Mouse (Mus musculus): ENCODE data around the gene Tex2.
"Not testable (repeated sequence)": the region's sequence is repeated elsewhere in the genome, so short reads cannot be mapped to it uniquely, and the experiment has no call there.

Gene Tex2

DNA sequence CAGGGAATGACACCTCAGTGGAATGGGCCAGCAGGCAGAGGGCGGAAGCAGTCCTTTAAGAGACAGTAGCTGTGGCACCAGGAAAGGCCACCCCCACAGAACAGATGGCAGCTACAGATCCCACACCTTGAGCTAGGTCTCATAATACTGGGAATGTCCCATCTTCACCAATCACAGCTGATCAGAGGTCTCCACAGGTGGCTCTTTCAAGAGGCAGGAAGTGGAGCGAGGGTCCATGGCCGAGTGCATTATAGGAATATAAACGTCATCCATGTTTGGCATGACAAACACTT lies 109.9 kb downstream of the Tex2 start:
- no peak for DNase-seq

DNA sequence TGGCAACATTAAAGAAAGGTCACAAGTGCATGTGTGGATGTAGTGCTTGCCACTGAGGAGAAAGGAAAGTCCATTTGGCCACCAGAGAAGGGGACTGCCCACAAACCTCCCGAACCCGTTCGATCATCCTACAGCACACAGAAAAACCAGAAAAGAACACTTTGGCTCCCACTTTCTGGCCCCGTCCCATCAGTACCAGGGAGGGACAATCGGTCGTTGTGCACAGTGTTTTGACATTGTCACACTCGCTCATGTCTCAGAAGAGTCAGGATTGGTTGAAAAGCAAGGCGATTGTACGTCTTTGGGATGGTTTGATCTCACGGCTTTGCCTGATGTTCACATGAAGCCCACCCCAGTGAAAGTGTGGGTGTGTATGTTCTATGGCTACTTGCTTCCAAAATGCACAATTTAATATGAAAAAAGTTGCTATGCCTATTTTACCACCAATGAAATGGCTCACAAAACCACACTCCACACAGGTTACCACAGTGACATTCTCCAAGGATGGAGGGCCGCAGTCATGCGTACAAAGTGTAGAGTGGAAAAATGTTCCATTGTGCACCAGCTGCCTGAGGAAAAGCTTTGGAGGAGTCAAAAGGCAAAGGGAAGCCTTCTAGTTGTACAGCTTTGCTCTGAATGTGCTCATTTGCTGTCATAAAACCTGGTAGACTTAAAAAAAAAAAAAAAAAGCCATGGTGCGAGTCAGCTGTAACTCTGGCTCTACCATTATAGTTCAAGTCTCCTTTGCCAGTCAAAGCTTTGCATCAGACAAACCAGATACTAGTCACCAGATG lies 110.4 kb downstream of the Tex2 start:
- DNase-seq, result no peak

DNA sequence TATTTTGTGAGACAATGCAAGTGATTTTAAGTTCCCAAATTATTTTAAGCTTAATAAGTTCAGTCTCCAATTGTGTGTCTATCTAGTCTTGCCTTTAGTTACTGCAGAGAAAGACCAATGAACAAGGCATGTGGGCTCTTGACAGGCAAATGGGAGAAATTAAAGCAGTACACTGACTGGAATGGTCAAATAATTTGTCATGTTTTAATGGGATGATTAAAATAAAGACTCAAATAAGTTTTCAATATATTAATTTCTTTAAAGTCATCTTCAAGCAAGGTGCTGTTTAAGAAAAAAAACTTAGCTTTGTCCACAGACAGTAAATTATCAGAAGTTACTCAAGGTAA lies 111.1 kb downstream of the Tex2 start:
- DNase-seq, result no peak

DNA sequence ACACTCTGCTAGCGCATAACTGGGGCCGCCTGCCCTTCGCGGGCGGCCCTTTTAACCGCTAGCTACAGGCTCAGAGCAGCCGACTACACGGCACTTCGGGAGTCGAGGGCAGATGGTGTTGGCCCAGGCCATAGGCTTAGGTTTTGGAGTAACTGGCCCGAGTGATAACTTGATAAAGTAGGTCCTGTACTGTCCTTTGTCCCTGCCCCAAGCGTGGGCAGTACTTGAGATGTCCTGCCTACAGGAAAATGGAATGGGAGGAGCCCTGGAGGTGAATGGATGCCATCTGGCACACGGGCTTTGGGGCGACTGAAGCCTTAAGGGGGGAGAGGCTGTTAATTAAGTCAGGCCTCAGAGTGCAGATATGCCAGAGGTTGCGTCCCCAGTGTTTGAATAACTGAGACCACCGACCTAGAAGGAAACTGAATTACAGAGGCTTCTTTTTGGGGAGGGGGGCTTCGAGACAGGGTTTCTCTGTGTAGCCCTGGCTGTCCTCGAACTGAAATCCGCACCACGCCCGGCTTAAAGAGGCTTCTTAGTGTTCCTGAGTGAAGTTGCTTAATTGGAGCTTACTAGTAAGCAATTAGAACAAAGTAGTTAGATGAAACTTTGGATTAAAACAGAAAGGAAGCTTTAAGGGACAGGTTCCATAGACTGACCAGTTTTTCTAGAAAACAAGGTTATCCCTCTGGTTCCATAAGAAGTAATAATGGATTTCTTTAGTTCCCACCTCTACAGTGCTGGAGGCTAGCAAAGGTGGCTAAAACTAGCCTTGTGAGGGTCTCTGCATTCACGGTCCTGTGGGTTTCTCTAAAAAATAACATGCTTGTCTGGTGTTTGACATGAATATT lies 111.7 kb downstream of the Tex2 start:
- DNase-seq, result peak; percentile 75 to 83

DNA sequence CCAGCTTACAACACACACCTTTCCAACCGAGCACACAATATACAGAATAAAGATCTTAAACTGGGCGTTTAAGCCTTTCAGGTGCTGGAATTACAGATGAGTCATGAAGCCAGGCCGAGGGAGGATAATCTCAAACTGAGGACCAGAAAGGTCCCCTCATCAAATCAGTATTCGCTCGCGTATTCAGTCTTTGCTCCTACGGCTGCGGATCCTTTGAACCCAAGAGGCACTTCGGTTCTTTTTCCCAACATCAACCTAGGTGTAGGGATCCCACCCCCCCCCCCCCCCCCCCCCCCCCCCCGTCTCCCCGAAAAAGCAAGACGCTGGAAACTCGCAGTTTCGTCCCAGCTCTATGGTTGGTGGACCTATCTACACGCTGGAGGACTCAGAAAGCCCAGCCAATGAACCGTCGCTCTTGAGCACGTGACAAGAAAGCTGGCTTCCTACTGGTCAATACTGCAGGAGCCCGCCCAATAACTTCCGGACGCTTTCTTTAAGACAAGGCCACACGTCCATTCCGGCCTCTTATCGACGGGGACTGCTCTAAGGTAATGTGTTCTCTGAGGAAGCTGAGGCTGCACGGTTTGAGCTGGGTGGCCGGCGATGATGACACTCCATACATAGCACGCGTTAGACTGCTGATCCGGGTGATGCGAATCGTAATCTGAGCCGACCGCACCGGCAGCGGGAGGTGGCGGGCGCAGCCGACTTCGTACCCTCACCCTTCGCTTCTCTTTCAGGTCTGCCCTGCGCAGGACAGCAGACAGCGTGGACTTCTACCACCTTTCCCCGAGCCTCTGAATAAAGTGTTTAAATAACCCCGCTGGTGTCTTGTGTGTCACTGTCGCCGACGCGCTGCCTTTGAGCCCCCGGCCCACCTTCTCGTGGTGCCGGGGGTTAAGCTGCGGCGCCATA lies 112.6 kb downstream of the Tex2 start:
- DNase-seq, result peak; percentile 92 to 95

DNA sequence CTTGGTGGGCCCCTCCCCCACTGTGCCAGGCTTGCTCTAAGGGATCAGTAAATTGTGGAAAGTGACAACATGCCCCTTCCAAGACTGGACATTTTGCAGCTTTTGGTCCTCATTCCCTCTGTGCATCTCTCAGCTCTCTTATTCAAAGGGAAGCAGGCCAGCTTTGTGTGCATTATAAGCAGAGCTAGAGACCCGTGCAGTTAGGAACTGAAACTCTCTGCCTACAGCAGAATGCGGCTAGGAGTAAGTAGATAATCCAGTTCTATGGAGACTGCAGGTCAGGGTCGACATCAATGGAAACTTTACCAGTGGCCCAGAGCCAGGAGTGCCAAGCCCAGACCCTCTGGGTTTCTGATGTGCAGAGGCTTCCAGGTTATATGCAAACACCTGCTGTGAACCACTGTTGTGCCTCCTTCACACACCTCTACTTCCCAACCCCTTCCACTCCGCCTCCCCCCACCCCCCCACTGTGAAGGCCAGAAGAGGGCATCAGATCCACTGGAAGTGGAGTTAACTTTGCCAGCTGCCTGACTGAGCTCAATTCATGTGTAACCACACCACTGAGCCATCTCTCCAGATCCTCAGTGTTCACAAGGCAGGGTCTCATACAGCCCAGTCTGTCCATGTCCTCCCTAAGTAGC lies 114.4 kb downstream of the Tex2 start:
- no peak for DNase-seq

DNA sequence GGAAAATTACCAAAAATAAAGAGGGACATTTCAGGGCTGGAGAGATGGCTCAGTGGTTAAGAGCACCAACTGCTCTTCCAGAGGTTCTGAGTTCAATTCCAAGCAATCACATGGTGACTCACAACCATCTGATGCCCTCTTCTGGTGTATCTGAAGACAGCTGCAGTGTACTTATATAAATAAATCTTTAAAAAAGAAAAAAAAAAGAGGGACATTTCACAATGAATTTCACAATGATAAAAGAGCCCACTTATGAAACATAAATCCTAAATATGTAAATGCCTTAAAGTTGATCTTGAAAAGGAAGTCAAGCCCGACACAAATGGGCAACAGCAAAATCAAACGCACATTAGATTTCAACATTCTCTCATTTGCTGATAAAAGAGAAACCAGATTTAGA lies 115.3 kb downstream of the Tex2 start:
- DNase-seq, result no peak

DNA sequence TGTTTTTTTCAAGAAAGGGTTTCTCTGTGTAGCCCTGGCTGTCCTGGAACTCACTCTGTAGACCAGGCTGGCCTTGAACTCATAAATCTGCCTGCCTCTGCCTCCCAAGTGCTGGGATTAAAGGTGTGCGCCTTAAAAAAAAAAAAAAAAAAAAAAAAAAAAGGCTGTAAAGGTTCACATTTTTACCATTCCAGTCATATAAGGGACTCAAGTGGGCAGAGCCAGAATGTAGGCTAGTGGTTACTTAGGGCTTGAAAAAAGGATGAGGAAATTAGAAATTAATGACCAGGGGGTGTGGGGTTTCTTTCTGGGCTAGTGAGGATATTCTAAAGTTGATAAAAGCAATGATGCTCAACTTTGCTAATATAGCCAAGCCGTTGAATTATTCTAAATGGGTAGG lies 116.2 kb downstream of the Tex2 start:
- not testable (repeated sequence) for DNase-seq

DNA sequence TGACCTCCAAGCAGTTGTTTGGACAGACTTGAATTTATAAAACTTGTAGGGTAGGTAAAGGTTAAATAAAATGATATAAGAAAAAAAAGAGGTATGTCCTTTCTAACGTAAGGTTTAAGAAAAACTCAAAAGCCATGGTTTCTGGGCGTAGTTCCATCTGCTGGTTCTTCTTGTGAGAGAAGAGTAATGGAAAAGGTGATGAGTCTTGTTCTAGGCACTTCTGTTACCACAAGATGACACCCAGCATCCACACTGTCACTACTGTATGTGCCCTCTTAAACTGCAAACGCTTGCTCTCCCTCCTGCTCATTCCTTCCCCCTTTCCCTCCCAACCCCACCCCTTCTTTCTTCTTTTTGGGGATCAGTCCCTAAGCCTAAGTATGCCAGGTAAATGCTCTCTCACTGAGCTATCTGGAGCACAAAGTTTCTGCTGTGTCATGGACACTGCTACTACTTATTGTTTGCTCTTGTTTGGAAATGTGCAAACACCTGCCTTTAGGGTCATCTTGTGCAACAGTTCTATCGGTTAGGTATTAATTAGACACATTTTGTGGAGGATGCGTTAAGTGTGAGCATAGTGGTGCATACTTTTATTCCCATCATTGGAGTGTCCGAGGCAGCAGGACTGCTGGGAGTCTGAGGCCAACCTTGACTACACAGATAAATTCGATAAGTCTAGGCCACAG lies 120.1 kb downstream of the Tex2 start:
- no peak for DNase-seq

DNA sequence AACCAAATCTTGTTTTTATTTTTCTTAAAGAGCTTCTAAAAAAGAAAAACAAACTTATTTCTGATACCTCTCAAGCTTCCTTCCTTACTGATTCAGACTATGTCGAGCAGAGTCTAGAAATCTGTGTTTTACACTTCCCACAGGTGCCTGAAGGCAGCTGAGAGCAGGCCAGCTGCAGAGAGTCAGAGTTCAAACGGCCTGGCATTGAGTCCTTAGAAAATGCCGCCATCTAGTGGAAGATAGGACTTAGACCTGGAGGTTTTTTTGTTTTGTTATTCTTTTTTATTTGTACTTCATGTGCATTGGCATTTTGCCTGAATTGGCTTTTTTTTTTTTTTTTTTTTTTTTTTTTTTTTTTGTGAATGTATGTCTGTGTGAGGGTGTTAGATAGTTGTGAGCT lies 121.8 kb downstream of the Tex2 start:
- peak; percentile 71 to 79 for DNase-seq

DNA sequence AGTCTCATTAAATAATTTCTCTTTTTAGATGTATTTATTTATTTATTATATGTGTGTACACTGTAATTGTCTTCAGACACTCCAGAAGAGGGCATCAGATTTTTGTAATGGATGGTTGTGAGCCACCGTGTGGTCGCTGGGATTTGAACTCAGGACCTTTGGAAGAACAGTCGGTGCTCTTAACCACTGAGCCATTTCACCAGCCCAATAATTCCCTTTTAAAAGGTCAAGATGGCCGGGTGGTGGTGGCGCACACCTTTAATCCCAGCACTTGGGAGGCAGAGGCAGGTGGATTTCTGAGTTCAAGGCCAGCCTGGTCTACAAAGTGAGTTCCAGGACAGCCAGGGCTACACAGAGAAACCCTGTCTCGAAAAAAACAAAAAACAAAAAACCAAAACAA lies 122.6 kb downstream of the Tex2 start:
- DNase-seq, result not testable (repeated sequence)

DNA sequence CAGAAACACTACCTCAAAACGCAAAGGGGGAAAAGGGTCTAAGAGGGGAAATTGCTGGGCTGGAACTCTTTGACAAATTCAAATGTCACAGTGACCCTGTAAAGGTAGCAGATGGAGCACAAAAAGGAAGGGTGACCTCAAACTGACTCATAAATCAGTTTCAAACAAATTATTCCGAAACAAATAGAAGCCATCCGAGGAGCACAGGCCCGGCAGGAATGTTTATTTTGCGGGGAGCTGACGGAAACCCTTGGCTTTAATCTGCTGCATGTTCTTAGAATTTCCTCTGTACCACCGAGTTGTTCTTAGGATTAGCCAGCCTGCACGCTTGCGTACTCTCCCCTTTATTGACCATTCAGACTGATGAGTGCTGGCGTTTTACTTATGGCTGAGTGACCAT lies 123.2 kb downstream of the Tex2 start:
- no peak for DNase-seq

DNA sequence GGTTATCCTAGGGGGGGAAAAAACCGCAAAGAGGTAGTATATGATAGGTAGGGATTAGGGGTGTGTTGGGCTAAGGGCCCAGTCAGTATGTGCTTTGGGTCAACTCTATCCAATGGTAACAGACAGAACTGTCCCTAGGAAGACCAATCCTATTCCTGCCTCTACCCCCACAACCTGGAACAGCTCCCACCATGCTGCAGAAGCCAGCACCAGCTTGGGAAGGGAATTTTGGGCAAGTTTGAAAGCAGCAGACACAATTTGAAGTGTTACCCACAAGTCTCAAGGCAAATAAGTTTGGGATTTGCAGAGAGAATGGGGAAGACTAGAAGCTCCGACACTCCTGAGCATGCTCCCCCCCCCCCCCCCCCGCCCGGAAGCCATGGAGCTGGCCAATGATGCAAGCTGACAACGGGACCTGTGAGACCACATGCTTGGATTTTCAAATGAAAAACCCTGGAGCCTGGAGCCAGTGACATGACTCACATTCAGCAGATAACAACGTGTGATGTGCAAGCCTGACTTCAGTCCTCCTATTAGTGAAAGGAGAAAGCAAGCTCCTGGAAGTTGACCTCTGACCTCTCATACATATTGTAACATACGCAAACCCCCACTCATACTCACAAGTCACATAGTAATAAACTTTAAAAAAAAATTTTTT lies 124.1 kb downstream of the Tex2 start:
- no peak for DNase-seq

DNA sequence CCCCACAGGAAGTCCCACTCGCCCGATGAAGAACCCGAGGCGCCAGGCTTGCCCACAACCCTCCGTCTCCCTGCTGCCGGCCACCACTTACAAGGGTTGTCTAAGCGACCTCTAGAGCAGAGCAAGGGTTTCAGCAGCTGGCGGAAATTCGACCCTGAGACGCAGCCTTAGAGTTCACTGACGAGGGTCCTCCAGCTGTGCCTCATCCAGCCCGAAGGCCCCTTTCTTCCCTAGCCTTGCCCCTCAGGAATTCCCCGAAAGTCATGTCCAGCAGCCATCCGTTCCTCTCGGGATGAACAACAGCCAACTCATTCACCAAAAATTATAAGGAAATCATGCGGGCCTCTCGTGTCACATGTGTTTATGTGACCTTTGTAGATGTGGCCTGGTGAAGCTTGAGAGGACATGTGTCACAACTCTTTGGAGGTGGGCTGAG lies 125.1 kb downstream of the Tex2 start:
- peak; percentile 64 to 77 for DNase-seq

DNA sequence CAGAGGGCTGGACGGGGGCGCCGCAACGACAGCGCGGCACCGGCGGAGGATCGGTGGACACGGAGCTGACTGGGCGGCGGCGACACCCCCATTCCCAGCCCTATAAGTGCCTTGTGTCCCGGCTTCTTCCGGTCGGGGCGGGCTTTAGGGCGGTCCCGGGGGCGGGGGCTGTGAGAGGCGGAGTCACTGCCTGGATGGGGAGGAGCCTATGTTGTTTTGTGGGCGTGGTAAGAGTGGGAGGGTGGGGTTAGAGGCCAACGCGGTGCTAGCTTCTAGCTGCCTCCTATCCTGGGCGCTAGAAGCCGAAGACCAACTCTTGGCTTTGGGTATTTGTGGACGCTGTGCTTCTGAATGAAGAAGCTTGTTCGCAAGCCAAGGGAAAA lies 125.5 kb downstream of the Tex2 start, which contains the start of gene Ern1:
Gene Ern1, minus strand, starts transcription at position 120 of the 383 bp plus-strand sequence.
- peak; percentile 96 to 98 for DNase-seq

DNA sequence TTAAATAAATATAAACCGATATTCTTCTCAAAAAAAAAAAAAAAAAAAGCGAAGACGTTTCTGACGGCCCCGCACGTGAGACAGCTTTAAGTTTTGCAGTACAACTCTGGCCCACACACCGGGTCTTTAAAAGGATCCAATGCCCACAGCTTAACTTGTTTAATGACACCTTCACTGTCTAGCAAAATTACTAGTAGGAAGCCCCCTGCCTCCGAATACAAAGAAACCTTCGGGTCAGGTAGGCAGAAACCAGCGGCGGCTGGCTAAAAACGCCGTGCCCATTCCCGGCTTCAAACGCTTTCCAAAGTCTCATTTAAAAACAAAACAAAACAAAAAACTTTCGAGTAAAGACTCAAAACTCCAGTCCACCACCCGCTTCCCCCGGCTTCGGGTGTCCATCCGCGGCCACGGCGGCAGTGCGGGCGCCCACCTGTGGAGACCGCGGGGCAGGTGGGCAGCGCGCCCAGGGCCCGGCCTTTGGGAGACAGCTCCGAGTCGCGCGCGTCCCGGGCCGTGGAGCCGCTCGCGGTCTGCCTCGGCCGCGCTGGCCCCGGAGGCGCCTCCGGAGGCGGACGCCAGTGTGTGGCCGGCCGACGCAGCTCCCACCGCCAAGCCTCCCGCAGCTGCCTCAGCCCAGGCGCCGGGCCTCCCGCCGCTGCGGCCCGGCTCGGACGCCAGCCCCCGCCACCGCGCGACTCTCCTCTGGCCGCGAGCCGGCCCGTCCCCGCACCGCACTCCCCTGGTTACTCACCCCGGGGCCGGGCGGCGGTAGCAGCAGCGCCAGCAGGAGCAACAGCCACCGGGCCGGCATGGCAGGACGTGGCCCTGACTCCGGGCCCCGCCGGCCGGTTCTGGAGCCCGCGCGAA lies 126.1 kb downstream of the Tex2 start:
- DNase-seq, result no peak

DNA sequence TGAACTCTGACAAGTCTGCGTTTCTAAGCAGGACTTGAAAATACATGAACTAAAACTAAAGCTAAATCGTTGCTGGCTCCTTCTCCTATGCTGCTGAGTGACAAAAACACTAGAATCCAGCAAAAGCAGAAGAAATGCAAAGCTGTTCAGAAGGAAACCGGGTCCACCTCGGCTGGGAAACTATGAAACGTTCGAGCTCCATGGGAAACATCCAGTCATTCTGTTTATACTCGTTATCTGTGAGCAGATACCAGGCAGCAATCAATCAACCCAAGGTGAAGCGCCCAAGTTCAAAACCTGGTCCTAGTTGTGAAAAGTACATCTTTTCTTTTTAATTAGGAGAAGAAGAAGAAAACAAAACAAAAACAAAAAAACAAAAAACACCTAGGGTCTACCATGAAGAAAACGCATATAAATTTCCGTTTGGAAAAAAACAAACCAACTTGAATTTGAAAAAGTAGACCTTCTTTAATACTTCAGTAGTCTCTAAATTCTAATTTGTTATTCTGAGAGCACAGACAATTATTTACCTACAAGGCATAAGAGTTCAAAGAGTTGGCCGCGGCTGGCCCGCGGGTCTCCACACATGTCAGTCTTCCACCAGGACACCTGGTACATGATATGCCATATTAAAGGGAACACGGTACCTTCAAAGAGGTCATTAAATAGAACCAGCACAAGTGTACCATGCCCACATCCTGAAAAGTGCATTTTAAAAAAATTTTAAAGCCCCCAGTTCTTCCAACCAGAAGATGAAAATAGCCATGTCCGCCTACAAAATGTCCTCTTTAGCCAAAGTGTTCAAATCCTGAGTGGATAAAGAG lies 127.0 kb downstream of the Tex2 start:
- no peak for DNase-seq

DNA sequence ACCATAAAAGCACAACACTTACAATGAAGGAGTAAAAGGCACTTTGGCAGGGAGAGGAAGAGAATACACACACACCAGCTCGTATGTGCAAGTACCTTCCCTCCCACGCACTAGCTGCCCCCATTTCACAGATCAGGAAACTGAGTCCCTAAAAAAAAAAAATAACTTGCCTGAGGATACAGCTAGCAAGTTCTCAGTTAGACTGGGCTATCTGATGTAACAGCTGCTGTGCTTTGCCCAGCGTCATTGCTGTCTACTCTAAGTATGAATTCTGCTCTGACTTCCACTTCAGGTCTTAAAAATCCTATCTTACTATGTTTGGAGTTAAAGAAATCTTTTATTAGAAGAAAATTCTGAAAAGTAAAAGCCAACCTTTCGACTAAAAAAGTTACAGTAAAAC lies 127.6 kb downstream of the Tex2 start:
- DNase-seq, result no peak

DNA sequence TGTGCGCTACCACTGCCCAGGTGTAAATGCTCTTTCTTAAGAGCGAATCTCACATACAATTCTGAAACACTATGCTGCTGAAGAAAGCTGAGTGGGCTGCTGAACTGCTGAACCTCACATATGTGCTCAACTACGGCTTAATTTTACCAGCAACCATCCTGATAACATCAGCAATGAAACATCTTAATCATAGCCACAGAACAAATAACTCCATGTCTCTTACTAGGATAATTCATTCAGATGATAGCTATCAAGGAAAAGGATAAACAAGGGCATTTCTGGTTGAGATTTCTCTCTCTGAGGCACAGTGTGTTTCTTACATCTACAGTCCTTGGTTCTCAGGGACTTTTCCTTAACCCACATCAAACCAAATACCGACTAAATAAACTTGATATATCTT lies 128.3 kb downstream of the Tex2 start:
- no peak for DNase-seq

DNA sequence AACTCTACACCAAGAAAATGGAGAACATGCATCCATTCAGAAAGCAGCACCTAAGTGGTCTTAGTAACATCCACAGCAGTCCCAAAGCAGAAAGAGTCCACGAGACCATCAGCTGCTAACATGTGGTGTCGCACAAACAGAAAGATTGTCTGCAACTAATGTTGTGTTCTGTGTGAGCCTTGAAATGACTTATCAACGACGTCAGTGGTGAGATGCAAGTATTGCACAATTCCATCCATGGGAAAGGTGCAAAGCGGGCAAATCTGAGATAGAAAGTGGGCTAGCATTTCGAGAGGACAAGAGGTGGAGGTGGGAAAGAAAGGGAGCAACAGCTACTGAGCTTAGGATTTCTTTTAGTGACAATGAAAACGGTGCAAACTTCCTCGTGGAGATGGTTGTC lies 130.4 kb downstream of the Tex2 start:
- no peak for DNase-seq
